Mouse (Mus musculus) erythroblast, embryonic 14.5 days (primary cell): ENCODE results near the gene Chil4.
"Not testable (repeated sequence)": the region's sequence is repeated elsewhere in the genome, so short reads cannot be mapped to it uniquely, and the experiment has no call there.

Source experiments
- GATA1 ChIP-seq: IDR thresholded peaks from 2 replicates; pipeline ENCODE4 v1.6.1; 2012; ENCODE audit warnings: low read length, inconsistent platforms, mixed read lengths
- TAL1 ChIP-seq: IDR thresholded peaks from 3 replicates; pipeline ENCODE4 v1.6.1; 2012; ENCODE audit warnings: low read length, inconsistent platforms, mixed read lengths

DNA sequence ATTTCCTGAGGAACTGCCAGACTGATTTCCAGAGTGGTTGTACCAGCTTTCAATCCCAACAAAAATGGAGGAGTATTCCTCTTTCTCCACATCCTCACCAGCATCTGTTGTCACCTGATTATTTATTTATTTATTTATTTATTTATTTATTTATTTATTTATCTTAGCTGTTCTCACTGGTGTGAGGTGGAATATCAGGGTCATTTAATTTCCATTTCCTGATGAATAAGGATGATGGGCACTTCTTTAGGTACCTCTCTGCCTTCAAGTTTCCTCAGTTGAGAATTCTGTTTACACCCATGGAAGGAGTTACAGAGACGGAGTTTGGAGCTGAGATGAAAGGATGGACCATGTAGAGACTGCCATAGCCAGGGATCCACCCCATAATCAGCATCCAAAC is 20.9 kb upstream of the Chil4 start:
- not testable (repeated sequence) for TF ChIP-seq GATA1, TAL1
